Mouse (Mus musculus): Measurements from ENCODE around the gene Vps39. TPM values are rescaled to one million over a fixed set of nuclear protein-coding genes. Genes with fewer than 3 reads are reported as not detected.

Gene Vps39
- polyA plus RNA-seq, 1 experiment, result 34.0 TPM

DNA sequence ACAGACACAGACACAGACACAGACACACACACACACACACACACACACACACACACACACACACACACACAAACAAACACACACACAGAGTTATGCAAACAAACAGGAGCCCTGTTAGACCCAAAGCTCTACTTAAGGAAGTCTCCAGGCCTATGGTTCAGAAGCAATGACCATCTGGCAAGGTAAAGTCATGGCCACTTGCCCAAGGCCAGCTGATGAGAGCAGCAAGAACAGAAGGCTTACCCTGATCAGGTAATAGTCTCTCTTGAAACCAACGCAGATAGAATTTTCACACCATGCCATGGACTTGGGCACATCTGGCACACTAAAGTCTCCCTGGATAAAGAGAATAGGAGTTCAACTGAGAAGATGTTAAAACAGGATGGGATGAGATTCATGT, 11.2 kb downstream of the Vps39 start:
- TF ChIP-seq TCF3 (IDR thresholded peaks at IDR 0.05; ENCODE audit: insufficient read length, low read depth) (no peak), CEBPB (IDR thresholded peaks at IDR 0.05; ENCODE audit: insufficient read depth, poor library complexity, severe bottlenecking) (no peak), MYOG (IDR thresholded peaks at IDR 0.05; ENCODE audit: control insufficient read depth in 1 of 3, insufficient read depth in 1 of 3, insufficient read length in 2 of 3, low read depth in 2 of 3) (no peak), POLR2AphosphoS2 (IDR thresholded peaks at IDR 0.05; ENCODE audit: insufficient read length, low read depth) (no peak), POLR2A (IDR thresholded peaks at IDR 0.05; ENCODE audit: insufficient read length, low read depth) (no peak)
- H3K4me2 ChIP-seq (ENCODE audit: low read depth), result no peak overlapping the region
- H3K36me3 ChIP-seq (ENCODE audit: control insufficient read depth, insufficient read depth), result peaks cover 27% of the 10 kb centered on the region

DNA sequence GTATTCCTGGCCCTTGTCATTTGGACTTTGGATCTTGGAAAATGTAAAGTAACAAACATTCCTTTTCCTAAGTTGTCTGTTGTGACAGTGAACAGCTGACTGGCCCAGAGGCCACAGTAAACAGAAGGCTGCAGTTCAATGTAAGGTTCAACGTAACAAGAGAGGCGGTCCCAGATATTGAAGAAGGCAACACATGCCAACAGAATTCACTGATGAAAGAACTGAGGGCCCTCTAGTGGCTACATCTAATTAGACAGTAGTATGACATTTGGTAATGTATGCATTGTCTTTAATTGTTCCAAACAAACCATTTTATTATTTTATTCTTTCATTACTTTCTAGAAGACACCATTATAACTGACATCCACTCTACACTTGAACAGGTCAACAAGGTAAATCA, 15.1 kb downstream of the Vps39 start:
- TF ChIP-seq MAX (IDR thresholded peaks at IDR 0.05; ENCODE audit: low read depth) (no peak), TCF3 (IDR thresholded peaks at IDR 0.05; ENCODE audit: insufficient read length, low read depth) (no peak), USF1 (IDR thresholded peaks at IDR 0.05; ENCODE audit: low read depth) (no peak), SRF (IDR thresholded peaks at IDR 0.05; ENCODE audit: control insufficient read depth, insufficient read length, low read depth) (no peak), CEBPB (IDR thresholded peaks at IDR 0.05; ENCODE audit: insufficient read depth, poor library complexity, severe bottlenecking) (no peak), POLR2A (IDR thresholded peaks at IDR 0.05; ENCODE audit: insufficient read length, low read depth) (no peak), E2F4 (IDR thresholded peaks at IDR 0.05; ENCODE audit: insufficient read depth) (no peak), MYOG (IDR thresholded peaks at IDR 0.05; ENCODE audit: control insufficient read depth in 1 of 3, insufficient read depth in 1 of 3, insufficient read length in 2 of 3, low read depth in 2 of 3) (no peak), POLR2AphosphoS2 (IDR thresholded peaks at IDR 0.05; ENCODE audit: insufficient read length, low read depth) (no peak), MYOD1 (IDR thresholded peaks at IDR 0.05; ENCODE audit: control insufficient read depth in 1 of 3, insufficient read length in 2 of 3, low read depth in 2 of 3) (no peak), REST (IDR thresholded peaks at IDR 0.05; ENCODE audit: insufficient read depth, insufficient read length) (no peak), TCF12 (IDR thresholded peaks at IDR 0.05; ENCODE audit: insufficient read depth, poor library complexity, severe bottlenecking) (no peak)
- no peaks in the 10 kb centered on the region for H3K27me3 ChIP-seq (ENCODE audit: control insufficient read depth, insufficient read depth, insufficient read length)
- H3K4me2 ChIP-seq (ENCODE audit: low read depth), result no peak overlapping the region
- no peaks in the 10 kb centered on the region for H3K79me2 ChIP-seq (ENCODE audit: control insufficient read depth, insufficient read depth)
- H3ac ChIP-seq (ENCODE audit: control insufficient read depth, insufficient read length), result no peak overlapping the region
- H3K4me3 ChIP-seq, result no peak overlapping the region
- peaks cover 20% of the 10 kb centered on the region for H3K36me3 ChIP-seq (ENCODE audit: control insufficient read depth, insufficient read depth)

More for the DNA sequence above, 11.2 kb downstream of the Vps39 start:
- Histone ChIP-seq H3ac (ENCODE audit: control insufficient read depth, insufficient read length) (no peak overlapping the region), H3K27me3 (ENCODE audit: control insufficient read depth, insufficient read depth, insufficient read length) (no peaks in the 10 kb centered on the region), H3K4me3 (no peak overlapping the region), H3K79me2 (ENCODE audit: control insufficient read depth, insufficient read depth) (no peaks in the 10 kb centered on the region)

DNA sequence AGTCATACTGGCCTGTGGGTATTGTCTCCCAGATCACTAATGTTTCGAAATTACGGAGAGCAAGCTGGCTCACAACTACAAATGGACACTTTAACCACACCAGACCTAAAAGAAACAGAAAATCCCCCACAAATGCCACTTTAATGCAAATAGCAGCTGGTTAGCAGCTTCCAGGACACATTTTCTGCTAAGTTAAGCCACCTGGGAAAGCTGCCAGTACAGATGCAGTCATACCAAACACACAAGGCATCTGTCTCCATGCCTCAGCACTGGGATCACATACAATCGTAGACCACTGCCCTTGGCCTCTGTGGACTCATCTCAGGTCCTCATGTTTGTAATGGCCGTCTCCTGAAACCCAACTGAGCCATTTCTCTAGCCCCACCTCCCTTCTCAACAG, 21.4 kb downstream of the Vps39 start:
- H3K36me3 ChIP-seq (ENCODE audit: control insufficient read depth, insufficient read depth), result peaks cover 19% of the 10 kb centered on the region
- H3K4me2 ChIP-seq (ENCODE audit: low read depth), result no peak overlapping the region
- no peak overlapping the region for H3ac ChIP-seq (ENCODE audit: control insufficient read depth, insufficient read length)
- H3K4me3 ChIP-seq, result no peak overlapping the region
- H3K79me2 ChIP-seq (ENCODE audit: control insufficient read depth, insufficient read depth), result no peaks in the 10 kb centered on the region
- no peaks in the 10 kb centered on the region for H3K27me3 ChIP-seq (ENCODE audit: control insufficient read depth, insufficient read depth, insufficient read length)
- TF ChIP-seq MAX (IDR thresholded peaks at IDR 0.05; ENCODE audit: low read depth), result no peak
- TF ChIP-seq REST (IDR thresholded peaks at IDR 0.05; ENCODE audit: insufficient read depth, insufficient read length), result no peak
- no peak for TF ChIP-seq USF1 (IDR thresholded peaks at IDR 0.05; ENCODE audit: low read depth)
- TF ChIP-seq CEBPB (IDR thresholded peaks at IDR 0.05; ENCODE audit: insufficient read depth, poor library complexity, severe bottlenecking), result peak; percentile 27; the same call in 1 of the 2 replicates
- peak in 2 of 3 experiments; percentile 20 to 32 for TF ChIP-seq MYOG (IDR thresholded peaks at IDR 0.05; ENCODE audit: control insufficient read depth in 1 of 3, insufficient read depth in 1 of 3, insufficient read length in 2 of 3, low read depth in 2 of 3)
- TF ChIP-seq TCF12 (IDR thresholded peaks at IDR 0.05; ENCODE audit: insufficient read depth, poor library complexity, severe bottlenecking), result peak; percentile 3
- no peak for TF ChIP-seq POLR2AphosphoS2 (IDR thresholded peaks at IDR 0.05; ENCODE audit: insufficient read length, low read depth)
- no peak for TF ChIP-seq TCF3 (IDR thresholded peaks at IDR 0.05; ENCODE audit: insufficient read length, low read depth)
- TF ChIP-seq SRF (IDR thresholded peaks at IDR 0.05; ENCODE audit: control insufficient read depth, insufficient read length, low read depth), result no peak
- no peak for TF ChIP-seq POLR2A (IDR thresholded peaks at IDR 0.05; ENCODE audit: insufficient read length, low read depth)
- no peak for TF ChIP-seq E2F4 (IDR thresholded peaks at IDR 0.05; ENCODE audit: insufficient read depth)
- peak; percentile 21 to 65 (median 55) for TF ChIP-seq MYOD1 (IDR thresholded peaks at IDR 0.05; ENCODE audit: control insufficient read depth in 1 of 3, insufficient read length in 2 of 3, low read depth in 2 of 3)

DNA sequence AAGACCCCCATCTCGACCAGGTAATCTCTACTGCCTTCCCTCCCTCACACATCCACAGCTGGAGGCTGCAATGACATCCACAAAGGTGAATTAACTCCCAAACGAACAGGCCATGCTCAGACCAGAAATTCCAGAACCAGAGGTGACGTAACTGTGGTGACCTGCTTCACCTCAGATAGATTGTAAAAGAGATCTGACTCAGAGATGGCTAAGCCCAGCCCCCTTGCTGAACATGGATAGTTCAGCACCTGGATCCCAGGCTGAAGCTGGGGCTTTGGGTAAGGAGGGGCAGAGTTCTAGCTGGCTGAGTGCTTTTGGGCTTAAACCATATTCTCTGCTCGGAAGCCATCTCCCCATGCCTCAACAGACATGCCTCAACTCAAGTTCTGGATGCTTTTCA, 37.9 kb downstream of the Vps39 start:
- Histone ChIP-seq H3K27me3 (ENCODE audit: control insufficient read depth, insufficient read depth, insufficient read length) (peaks cover 7% of the 10 kb centered on the region), H3K4me3 (no peak overlapping the region), H3K4me2 (ENCODE audit: low read depth) (no peak overlapping the region), H3K79me2 (ENCODE audit: control insufficient read depth, insufficient read depth) (no peaks in the 10 kb centered on the region), H3K36me3 (ENCODE audit: control insufficient read depth, insufficient read depth) (peaks cover 3% of the 10 kb centered on the region), H3ac (ENCODE audit: control insufficient read depth, insufficient read length) (no peak overlapping the region)
- TF ChIP-seq TCF3 (IDR thresholded peaks at IDR 0.05; ENCODE audit: insufficient read length, low read depth) (no peak), CEBPB (IDR thresholded peaks at IDR 0.05; ENCODE audit: insufficient read depth, poor library complexity, severe bottlenecking) (no peak), POLR2AphosphoS2 (IDR thresholded peaks at IDR 0.05; ENCODE audit: insufficient read length, low read depth) (no peak), MAX (IDR thresholded peaks at IDR 0.05; ENCODE audit: low read depth) (no peak), MYOG (IDR thresholded peaks at IDR 0.05; ENCODE audit: control insufficient read depth in 1 of 3, insufficient read depth in 1 of 3, insufficient read length in 2 of 3, low read depth in 2 of 3) (no peak), REST (IDR thresholded peaks at IDR 0.05; ENCODE audit: insufficient read depth, insufficient read length) (no peak), POLR2A (IDR thresholded peaks at IDR 0.05; ENCODE audit: insufficient read length, low read depth) (no peak), MYOD1 (IDR thresholded peaks at IDR 0.05; ENCODE audit: control insufficient read depth in 1 of 3, insufficient read length in 2 of 3, low read depth in 2 of 3) (no peak), TCF12 (IDR thresholded peaks at IDR 0.05; ENCODE audit: insufficient read depth, poor library complexity, severe bottlenecking) (no peak), USF1 (IDR thresholded peaks at IDR 0.05; ENCODE audit: low read depth) (no peak), E2F4 (IDR thresholded peaks at IDR 0.05; ENCODE audit: insufficient read depth) (no peak)

DNA sequence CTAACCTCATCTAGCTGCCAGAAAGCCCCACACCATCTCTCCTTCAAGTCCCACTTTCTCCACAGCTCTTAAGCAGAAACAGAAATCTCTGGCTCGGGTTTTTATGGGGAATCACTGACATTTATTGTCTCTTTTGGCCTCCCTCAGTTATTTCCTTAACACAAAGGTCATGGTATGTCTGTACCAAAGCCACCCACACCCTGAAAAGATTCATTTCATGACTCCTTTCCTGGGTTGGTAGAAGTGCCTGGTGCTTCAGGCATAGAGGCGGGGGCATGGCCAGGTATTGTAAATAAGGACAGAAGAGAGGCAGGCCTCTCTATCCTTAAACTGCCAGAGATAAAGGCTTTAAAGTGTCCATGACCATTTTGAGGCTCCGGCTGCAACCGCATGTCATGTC, 38.5 kb downstream of the Vps39 start:
- TF ChIP-seq REST (IDR thresholded peaks at IDR 0.05; ENCODE audit: insufficient read depth, insufficient read length) (no peak), USF1 (IDR thresholded peaks at IDR 0.05; ENCODE audit: low read depth) (no peak), SRF (IDR thresholded peaks at IDR 0.05; ENCODE audit: control insufficient read depth, insufficient read length, low read depth) (no peak), E2F4 (IDR thresholded peaks at IDR 0.05; ENCODE audit: insufficient read depth) (no peak), MAX (IDR thresholded peaks at IDR 0.05; ENCODE audit: low read depth) (no peak), TCF3 (IDR thresholded peaks at IDR 0.05; ENCODE audit: insufficient read length, low read depth) (no peak), POLR2A (IDR thresholded peaks at IDR 0.05; ENCODE audit: insufficient read length, low read depth) (no peak), CEBPB (IDR thresholded peaks at IDR 0.05; ENCODE audit: insufficient read depth, poor library complexity, severe bottlenecking) (no peak), MYOG (IDR thresholded peaks at IDR 0.05; ENCODE audit: control insufficient read depth in 1 of 3, insufficient read depth in 1 of 3, insufficient read length in 2 of 3, low read depth in 2 of 3) (no peak), POLR2AphosphoS2 (IDR thresholded peaks at IDR 0.05; ENCODE audit: insufficient read length, low read depth) (no peak), MYOD1 (IDR thresholded peaks at IDR 0.05; ENCODE audit: control insufficient read depth in 1 of 3, insufficient read length in 2 of 3, low read depth in 2 of 3) (no peak), TCF12 (IDR thresholded peaks at IDR 0.05; ENCODE audit: insufficient read depth, poor library complexity, severe bottlenecking) (no peak)
- peaks cover 3% of the 10 kb centered on the region for H3K36me3 ChIP-seq (ENCODE audit: control insufficient read depth, insufficient read depth)
- no peaks in the 10 kb centered on the region for H3K79me2 ChIP-seq (ENCODE audit: control insufficient read depth, insufficient read depth)
- H3ac ChIP-seq (ENCODE audit: control insufficient read depth, insufficient read length), result no peak overlapping the region
- H3K4me2 ChIP-seq (ENCODE audit: low read depth), result no peak overlapping the region
- peaks cover 7% of the 10 kb centered on the region for H3K27me3 ChIP-seq (ENCODE audit: control insufficient read depth, insufficient read depth, insufficient read length)
- H3K4me3 ChIP-seq, result no peak overlapping the region
